Mouse (Mus musculus) spleen, adult 2 months (tissue): ENCODE results near the gene Atf5. TPM values are rescaled to one million over a fixed set of nuclear protein-coding genes. Genes with fewer than 3 reads are reported as not detected.

ENCODE experiments used
- DNase-seq, 2 experiments: peaks; one replicate each; pipeline versions ENCODE4 v3.0.0 to v3.0.0-alpha.2; 2012 to 2021; ENCODE audit warnings: low spot score in 2 of 2, low read depth in 1 of 2
- H3K27ac ChIP-seq: fragments of 200-500 bp; 2 replicates; pipeline ENCODE4 v1.5.1; 2012; ENCODE audit warnings: low read length, inconsistent platforms; ENCODE audit not compliant: insufficient read depth
- H3K27me3 ChIP-seq: fragments of 200-500 bp; 2 replicates; pipeline ENCODE4 v1.6.1; 2012; ENCODE audit warnings: mild to moderate bottlenecking, moderate library complexity, low read length, inconsistent platforms; ENCODE audit not compliant: control insufficient read depth, insufficient read depth
- H3K36me3 ChIP-seq: fragments of 200-500 bp; 2 replicates; pipeline ENCODE4 v1.6.1; 2012; ENCODE audit warnings: mild to moderate bottlenecking, low read length, inconsistent platforms; ENCODE audit not compliant: control insufficient read depth, insufficient read depth
- H3K4me1 ChIP-seq: fragments of 200-500 bp; 2 replicates; pipeline ENCODE4 v1.6.1; 2011; ENCODE audit warnings: inconsistent platforms; ENCODE audit not compliant: control insufficient read depth, insufficient read depth, insufficient read length
- H3K4me3 ChIP-seq: fragments of 200-500 bp; 2 replicates; pipeline ENCODE4 v1.5.1; 2011; ENCODE audit warnings: mild to moderate bottlenecking, inconsistent platforms; ENCODE audit not compliant: insufficient read depth, insufficient read length; ENCODE audit errors: extremely low read depth
- CTCF ChIP-seq: fragments of 200-500 bp; IDR thresholded peaks from 2 replicates; pipeline ENCODE4 v1.5.1; 2011; ENCODE audit warnings: mild to moderate bottlenecking, inconsistent platforms; ENCODE audit not compliant: insufficient read depth, insufficient read length, insufficient replicate concordance; ENCODE audit errors: extremely low read depth
- POLR2A ChIP-seq: fragments of 200-500 bp; IDR thresholded peaks from 2 replicates; pipeline ENCODE4 v1.6.1; 2011; ENCODE audit warnings: low read depth, low read length, inconsistent platforms
- WGBS: fragments of 180-500 bp; shearing (Covaris S2); methylation state at CpG from one replicate; pipeline ENCODE4 v1.1.7; 2018; 5-methylcytosine and 5-hydroxymethylcytosine counted together
- polyA plus RNA-seq: library from polyadenylated mRNA; depleted of rRNA; stranded (reverse); fragments of >200 nt; gene quantifications from 2 replicates; pipeline ENCODE4 v1.2.3, GENCODE M21; 2012

Atf5 gene
- polyA plus RNA-seq, 1 experiment: 49.6 TPM

GRCm38 (mm10) chr7:44817441-44817840, 983 bp upstream of the Atf5 start:
- 16% methylated on average over 3 of the region's 3 CpGs for WGBS
- Histone ChIP-seq H3K27me3 (no peaks in the 10 kb centered on the region), H3K27ac (no peak overlapping the region), H3K36me3 (no peaks in the 10 kb centered on the region), H3K4me3 (no peak overlapping the region), H3K4me1 (peaks cover 10% of the 10 kb centered on the region)
- no peak for TF ChIP-seq CTCF
- TF ChIP-seq POLR2A: no peak
- peak in 1 of 2 experiments; percentile 1 for DNase-seq

GRCm38 (mm10) chr7:44815721-44816469, 563 bp downstream of the Atf5 start, which contains the start of the genes Nup62 and Il4i1:
TSS of gene Nup62 (plus strand) at chr7:44816088.
TSS of gene Il4i1 (plus strand) at chr7:44816387.
- no peaks in the 10 kb centered on the region for H3K36me3 ChIP-seq
- peaks cover 7% of the 10 kb centered on the region for H3K4me1 ChIP-seq
- H3K27me3 ChIP-seq: no peaks in the 10 kb centered on the region
- under 1% methylated on average over 59 of the region's 62 CpGs for WGBS
- H3K4me3 ChIP-seq: peak within 1 kb of the TSS; percentile 93
- no peak for TF ChIP-seq CTCF
- TF ChIP-seq POLR2A: peak; percentile 60
- peak; percentile 98 to 99 for DNase-seq
- peak within 1 kb of the TSS; percentile 92 for H3K27ac ChIP-seq

GRCm38 (mm10) chr7:44814952-44815553, 1.4 kb downstream of the Atf5 start:
- TF ChIP-seq CTCF (no peak), POLR2A (no peak)
- peaks cover 7% of the 10 kb centered on the region for H3K4me1 ChIP-seq
- no peaks in the 10 kb centered on the region for H3K27me3 ChIP-seq
- H3K27ac ChIP-seq: peak overlapping the region; percentile 60; the same call in 1 of the 2 replicates
- 62% methylated on average over 14 of the region's 14 CpGs for WGBS
- H3K4me3 ChIP-seq: peak overlapping the region; percentile 93; the same call in 1 of the 2 replicates
- H3K36me3 ChIP-seq: no peaks in the 10 kb centered on the region
- DNase-seq: no peak

GRCm38 (mm10) chr7:44814423-44814822, 2.0 kb downstream of the Atf5 start:
- Histone ChIP-seq H3K27me3 (no peaks in the 10 kb centered on the region), H3K4me3 (no peak overlapping the region), H3K36me3 (no peaks in the 10 kb centered on the region), H3K4me1 (peaks cover 7% of the 10 kb centered on the region), H3K27ac (no peak overlapping the region)
- 86% methylated on average over 4 of the region's 4 CpGs for WGBS
- TF ChIP-seq CTCF (no peak), POLR2A (no peak)
- DNase-seq: no peak

GRCm38 (mm10) chr7:44813985-44814384, 2.5 kb downstream of the Atf5 start:
- DNase-seq: no peak
- TF ChIP-seq POLR2A (no peak), CTCF (no peak)
- no peak overlapping the region for H3K4me3 ChIP-seq
- no peaks in the 10 kb centered on the region for H3K27me3 ChIP-seq
- H3K36me3 ChIP-seq: no peaks in the 10 kb centered on the region
- H3K27ac ChIP-seq: no peak overlapping the region
- H3K4me1 ChIP-seq: peaks cover 7% of the 10 kb centered on the region
- WGBS: 89% methylated on average over 3 of the region's 3 CpGs

- WGBS: 91% methylated on average over 20 of the region's 20 CpGs
- Histone ChIP-seq H3K27ac (no peak overlapping the region), H3K36me3 (no peaks in the 10 kb centered on the region), H3K27me3 (no peaks in the 10 kb centered on the region), H3K4me3 (no peak overlapping the region), H3K4me1 (peaks cover 7% of the 10 kb centered on the region)
- TF ChIP-seq POLR2A (no peak), CTCF (no peak)
- no peak for DNase-seq
Measured at GRCm38 (mm10) chr7:44812651-44813325, 3.7 kb downstream of the Atf5 start.
